Mouse (Mus musculus): ENCODE results near the gene Arl11. TPM values are rescaled to one million over a fixed set of nuclear protein-coding genes. Genes with fewer than 3 reads are reported as not detected.
A peak's percentile ranks its signal among the peaks of the same experiment; 100 is the strongest.
"Not testable (repeated sequence)": the region's sequence is repeated elsewhere in the genome, so short reads cannot be mapped to it uniquely, and the experiment has no call there.

Arl11 gene
- polyA plus RNA-seq, 1 experiment from 2014 or later = 2.8 TPM

GRCm38 (mm10) chr14:61321200-61321599, 11.6 kb downstream of the Arl11 start:
- Histone ChIP-seq H3K4me1 (ENCODE audit: insufficient read depth) (peaks cover 2% of the 10 kb centered on the region; the same call in 1 of the 2 replicates), H3K4me2 (ENCODE audit: low read depth, low read length) (no peak overlapping the region), H3K27ac (ENCODE audit: low read depth) (peak overlapping the region; percentile 51; the same call in 1 of the 2 replicates), H3K27me3 (ENCODE audit: insufficient read depth, low read length) (no peaks in the 10 kb centered on the region), H3K9ac (replicated peaks) (no peak overlapping the region), H3K4me3 (ENCODE audit: low read depth, low read length) (no peak overlapping the region), H3K36me3 (replicated peaks; ENCODE audit: insufficient read depth, low read length) (no peaks in the 10 kb centered on the region), H3K9me3 (ENCODE audit: low read length) (no peaks in the 10 kb centered on the region)
- DNase-seq = no peak
- TF ChIP-seq EP300 (IDR thresholded peaks at IDR 0.05; ENCODE audit: low read depth) (no peak), CTCF (IDR thresholded peaks at IDR 0.05; ENCODE audit: low read depth) (no peak)
- ATAC-seq = peak; percentile 70
- WGBS (ENCODE audit: insufficient replicate concordance) = 73% methylated on average over 4 of the region's 4 CpGs

- DNase-seq (no peak), ATAC-seq (no peak)
- Histone ChIP-seq H3K4me1 (ENCODE audit: insufficient read depth) (peaks cover 2% of the 10 kb centered on the region), H3K9me3 (ENCODE audit: low read length) (no peaks in the 10 kb centered on the region), H3K36me3 (replicated peaks; ENCODE audit: insufficient read depth, low read length) (no peaks in the 10 kb centered on the region), H3K4me3 (ENCODE audit: low read depth, low read length) (no peak overlapping the region), H3K4me2 (ENCODE audit: low read depth, low read length) (no peak overlapping the region), H3K27me3 (ENCODE audit: insufficient read depth, low read length) (no peaks in the 10 kb centered on the region), H3K9ac (replicated peaks) (no peak overlapping the region), H3K27ac (ENCODE audit: low read depth) (no peak overlapping the region)
- no peak for TF ChIP-seq EP300 (IDR thresholded peaks at IDR 0.05; ENCODE audit: low read depth)
- no peak for TF ChIP-seq CTCF (IDR thresholded peaks at IDR 0.05; ENCODE audit: low read depth)
- WGBS (ENCODE audit: insufficient replicate concordance) = 63% methylated on average over 1 of the region's 1 CpGs
Measured at GRCm38 (mm10) chr14:61322740-61323139, 13.2 kb downstream of the Arl11 start.

GRCm38 (mm10) chr14:61327007-61327406, 17.5 kb downstream of the Arl11 start:
- not testable (repeated sequence) for H3K36me3 ChIP-seq (replicated peaks; ENCODE audit: insufficient read depth, low read length); H3K4me2 ChIP-seq (ENCODE audit: low read depth, low read length); H3K4me3 ChIP-seq (ENCODE audit: low read depth, low read length); H3K9me3 ChIP-seq (ENCODE audit: low read length); H3K27ac ChIP-seq (ENCODE audit: low read depth); H3K27me3 ChIP-seq (ENCODE audit: insufficient read depth, low read length); H3K4me1 ChIP-seq (ENCODE audit: insufficient read depth); H3K9ac ChIP-seq (replicated peaks); DNase-seq; ATAC-seq
- WGBS (ENCODE audit: insufficient replicate concordance) = 39% methylated on average over 6 of the region's 6 CpGs

GRCm38 (mm10) chr14:61327618-61328450, 18.3 kb downstream of the Arl11 start:
- H3K4me3 ChIP-seq (ENCODE audit: low read depth, low read length) = 0 out of 2 replicates have a peak overlapping the region, but pooled peaks have one; percentile 8
- no peak overlapping the region for H3K27ac ChIP-seq (ENCODE audit: low read depth)
- peak overlapping the region; percentile 44 for H3K4me2 ChIP-seq (ENCODE audit: low read depth, low read length)
- ATAC-seq = peak; percentile 72
- no peaks in the 10 kb centered on the region for H3K36me3 ChIP-seq (replicated peaks; ENCODE audit: insufficient read depth, low read length)
- no peaks in the 10 kb centered on the region; the same call in none of the 2 replicates for H3K4me1 ChIP-seq (ENCODE audit: insufficient read depth)
- TF ChIP-seq EP300 (IDR thresholded peaks at IDR 0.05; ENCODE audit: low read depth) = no peak
- 0 out of 2 replicates have a peak, but pooled peaks have one; percentile 14 for TF ChIP-seq CTCF (IDR thresholded peaks at IDR 0.05; ENCODE audit: low read depth)
- H3K9me3 ChIP-seq (ENCODE audit: low read length) = no peaks in the 10 kb centered on the region
- no peak overlapping the region for H3K9ac ChIP-seq (replicated peaks)
- H3K27me3 ChIP-seq (ENCODE audit: insufficient read depth, low read length) = no peaks in the 10 kb centered on the region
- 39% methylated on average over 19 of the region's 19 CpGs for WGBS (ENCODE audit: insufficient replicate concordance)
- DNase-seq = peak; percentile 59

- H3K9ac ChIP-seq (replicated peaks) = no peak overlapping the region
- TF ChIP-seq EP300 (IDR thresholded peaks at IDR 0.05; ENCODE audit: low read depth) = no peak
- no peak for TF ChIP-seq CTCF (IDR thresholded peaks at IDR 0.05; ENCODE audit: low read depth)
- no peaks in the 10 kb centered on the region for H3K27me3 ChIP-seq (ENCODE audit: insufficient read depth, low read length)
- 88% methylated on average over 11 of the region's 11 CpGs for WGBS (ENCODE audit: insufficient replicate concordance)
- H3K36me3 ChIP-seq (replicated peaks; ENCODE audit: insufficient read depth, low read length) = no peaks in the 10 kb centered on the region
- H3K27ac ChIP-seq (ENCODE audit: low read depth) = no peak overlapping the region
- H3K4me2 ChIP-seq (ENCODE audit: low read depth, low read length) = no peak overlapping the region
- no peaks in the 10 kb centered on the region for H3K9me3 ChIP-seq (ENCODE audit: low read length)
- DNase-seq (no peak), ATAC-seq (no peak)
- H3K4me1 ChIP-seq (ENCODE audit: insufficient read depth) = no peaks in the 10 kb centered on the region; the same call in none of the 2 replicates
- H3K4me3 ChIP-seq (ENCODE audit: low read depth, low read length) = no peak overlapping the region
Measured at GRCm38 (mm10) chr14:61330591-61330990, 21.0 kb downstream of the Arl11 start.

GRCm38 (mm10) chr14:61330996-61331561, 21.5 kb downstream of the Arl11 start:
- Histone ChIP-seq H3K27ac (ENCODE audit: low read depth) (no peak overlapping the region), H3K4me2 (ENCODE audit: low read depth, low read length) (no peak overlapping the region), H3K4me1 (ENCODE audit: insufficient read depth) (no peaks in the 10 kb centered on the region; the same call in none of the 2 replicates), H3K4me3 (ENCODE audit: low read depth, low read length) (no peak overlapping the region), H3K36me3 (replicated peaks; ENCODE audit: insufficient read depth, low read length) (no peaks in the 10 kb centered on the region), H3K9ac (replicated peaks) (no peak overlapping the region), H3K27me3 (ENCODE audit: insufficient read depth, low read length) (no peaks in the 10 kb centered on the region), H3K9me3 (ENCODE audit: low read length) (no peaks in the 10 kb centered on the region)
- WGBS (ENCODE audit: insufficient replicate concordance) = 16% methylated on average over 13 of the region's 13 CpGs
- ATAC-seq (peak; percentile 84), DNase-seq (peak; percentile 85)
- TF ChIP-seq EP300 (IDR thresholded peaks at IDR 0.05; ENCODE audit: low read depth) = no peak
- TF ChIP-seq CTCF (IDR thresholded peaks at IDR 0.05; ENCODE audit: low read depth) = peak; percentile 95
